Mouse (Mus musculus): ENCODE data around the gene Catsperd.

- TF ChIP-seq POLR2A (IDR thresholded peaks at IDR 0.05; ENCODE audit: extremely low read depth, insufficient read depth, low read length): no peak; the same call in 1 of the 2 replicates
- TF ChIP-seq CTCF (IDR thresholded peaks at IDR 0.05; ENCODE audit: extremely low read depth, insufficient read depth, low read length): no peak
These were observed 22.5 kb upstream of the Catsperd start for GRCm38 (mm10) chr17:56605431-56605830.
